Mouse (Mus musculus): ENCODE measurements around the gene Sdc4.

Sdc4 gene

DNA sequence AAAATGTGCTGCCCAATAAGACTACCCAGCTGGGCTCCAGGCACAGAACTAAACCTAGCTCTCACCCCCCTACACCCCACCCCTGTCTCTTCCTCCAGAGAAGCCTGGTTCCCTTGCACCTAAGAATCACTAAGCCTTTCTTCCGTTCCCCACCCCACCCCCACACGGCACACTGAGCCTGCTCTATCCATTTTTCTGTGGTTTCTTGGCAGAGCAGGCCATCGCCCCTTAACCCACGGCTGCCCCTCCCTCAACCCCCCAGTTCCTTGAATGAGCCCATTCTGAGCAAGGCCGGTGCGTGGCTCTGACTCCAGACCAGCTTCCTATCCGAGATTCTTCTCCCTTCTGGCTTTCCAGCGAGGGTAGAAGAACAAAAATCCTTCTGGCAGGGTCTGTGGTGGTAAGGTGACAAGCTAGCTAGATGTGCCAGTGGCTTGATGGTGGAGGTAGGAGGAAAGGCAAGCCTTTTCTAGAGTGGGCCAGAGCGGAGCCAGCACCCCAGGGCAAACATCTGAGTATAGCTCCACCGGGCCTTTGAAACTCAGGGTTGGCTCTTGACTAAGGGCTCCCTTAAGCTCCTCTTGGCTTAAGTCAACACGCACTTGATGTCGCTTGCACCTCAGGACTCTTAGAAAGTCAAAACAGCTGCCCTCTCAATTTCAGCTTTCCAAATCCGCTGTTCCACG, 40.1 kb downstream of the Sdc4 start:
- no peak for DNase-seq (ENCODE audit: low read depth, low spot score)

DNA sequence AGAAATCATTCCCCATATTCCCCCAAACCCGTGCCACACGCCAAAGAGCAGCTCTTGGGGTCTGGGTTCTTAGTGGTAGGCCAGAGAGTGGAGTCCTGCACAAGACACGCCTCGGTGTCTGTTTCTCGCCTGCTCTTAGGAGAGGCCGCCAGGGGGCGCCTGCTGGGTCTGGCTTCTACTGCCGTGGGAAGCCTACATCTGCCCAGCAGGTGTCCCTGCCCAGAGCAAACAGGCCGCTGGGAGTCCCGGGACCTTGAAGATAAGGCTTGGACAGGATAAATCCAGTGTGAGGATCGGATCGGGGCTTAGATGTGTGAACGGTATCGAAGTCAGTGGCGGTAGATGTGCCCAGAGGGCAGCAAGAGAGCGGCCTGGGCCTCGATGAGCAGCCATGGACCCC, 40.8 kb downstream of the Sdc4 start, which contains the start of gene Rbpjl:
Gene Rbpjl, plus strand, starts transcription at position 236 of the 400 bp plus-strand sequence.
- no peak for DNase-seq (ENCODE audit: low read depth, low spot score)

GRCm38 (mm10) chr2:164396911-164397310, 46.8 kb downstream of the Sdc4 start:
- no peak for DNase-seq (ENCODE audit: low read depth, low spot score)

GRCm38 (mm10) chr2:164396076-164396475, 47.6 kb downstream of the Sdc4 start:
- no peak for DNase-seq (ENCODE audit: low read depth, low spot score)

DNA sequence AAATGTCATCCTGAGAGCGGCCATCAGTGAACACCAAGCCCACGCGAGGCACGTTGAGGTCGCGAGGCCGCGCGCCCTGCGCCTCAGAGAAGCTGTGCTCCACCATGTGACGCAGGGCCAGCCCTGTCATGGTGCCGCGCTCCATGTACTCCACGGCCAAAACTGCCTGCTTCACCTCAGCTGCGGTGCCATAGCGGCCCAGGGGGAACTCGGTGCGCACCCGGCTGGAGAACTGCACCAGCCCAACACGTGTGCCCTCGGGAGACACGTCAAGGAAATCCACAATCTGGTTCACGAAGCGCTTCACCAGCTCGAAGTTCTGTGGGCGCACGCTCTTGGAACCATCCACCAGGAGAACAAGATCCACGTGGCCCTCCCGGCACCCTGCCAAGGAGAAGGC, 50.6 kb downstream of the Sdc4 start:
- no peak for DNase-seq (ENCODE audit: low read depth, low spot score)

- DNase-seq (ENCODE audit: low read depth, low spot score): peak; percentile 73
Measured at GRCm38 (mm10) chr2:164389499-164389898, 54.2 kb downstream of the Sdc4 start.

- DNase-seq (ENCODE audit: low read depth, low spot score): no peak
Measured at GRCm38 (mm10) chr2:164389020-164389419, 54.7 kb downstream of the Sdc4 start, which contains the start of gene Slpi. Slpi (minus strand) TSS chr2:164389095.

DNA sequence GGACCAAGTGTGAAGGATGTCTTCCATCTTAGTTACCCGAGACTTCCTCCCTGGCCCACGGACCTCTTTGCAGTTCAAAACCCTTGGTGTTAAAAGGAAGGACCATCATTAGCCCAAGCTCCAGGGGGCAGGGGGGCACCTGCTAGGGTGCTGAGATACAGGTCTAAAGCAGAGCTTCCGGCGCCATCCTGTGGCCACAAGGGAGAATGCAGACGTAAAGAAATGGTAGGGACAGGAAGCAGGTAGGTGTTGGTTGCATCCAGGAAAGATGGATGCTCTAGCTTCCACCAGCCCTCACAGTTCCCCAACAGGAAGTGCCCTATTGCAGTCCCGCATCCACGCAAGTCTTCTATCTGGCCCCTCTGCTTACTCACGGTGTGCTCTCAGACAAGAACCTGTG, 56.7 kb downstream of the Sdc4 start:
- no peak for DNase-seq (ENCODE audit: low read depth, low spot score)

DNA sequence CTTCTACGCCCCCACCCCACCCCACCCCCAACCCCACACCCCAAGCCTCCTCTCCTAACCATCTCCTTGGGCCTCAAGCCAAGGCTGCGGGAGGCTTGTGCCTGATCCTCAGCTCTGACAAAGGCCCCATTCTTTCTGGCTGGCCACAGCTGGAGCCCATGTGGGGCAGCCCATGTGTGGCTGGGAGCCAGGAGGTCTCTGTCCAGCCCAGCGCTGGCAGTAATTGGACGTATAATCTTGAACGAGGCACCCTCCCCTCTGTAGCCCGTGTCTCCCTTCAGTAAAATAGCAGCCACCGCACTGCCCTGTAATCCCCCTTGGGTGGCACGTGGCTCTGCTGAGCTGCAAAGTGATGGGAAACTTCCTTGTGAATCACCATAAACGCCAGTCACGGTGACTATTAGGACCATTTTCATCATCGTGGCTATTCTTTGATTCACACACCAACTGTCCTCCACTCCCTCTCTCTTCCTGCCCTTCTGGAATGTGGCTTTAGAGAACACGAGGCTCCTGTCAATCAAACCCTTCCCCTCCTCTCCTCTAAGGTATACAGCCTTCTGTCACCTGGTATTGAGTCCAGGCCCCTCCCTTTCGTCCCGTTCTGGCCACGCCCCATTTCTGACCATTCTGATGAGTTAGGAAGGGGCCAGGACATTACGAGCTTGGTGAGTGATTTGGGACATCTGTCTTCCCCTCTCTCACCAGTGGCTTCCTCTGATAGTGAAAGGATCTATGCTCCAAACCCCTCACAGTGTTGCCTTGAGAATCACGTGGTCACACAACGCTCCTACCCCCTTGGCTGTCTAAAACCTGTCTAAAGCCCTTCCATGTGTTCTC, 57.5 kb downstream of the Sdc4 start:
- no peak for DNase-seq (ENCODE audit: low read depth, low spot score)

GRCm38 (mm10) chr2:164383656-164384399, 59.9 kb downstream of the Sdc4 start:
- DNase-seq (ENCODE audit: low read depth, low spot score): no peak

- DNase-seq (ENCODE audit: low read depth, low spot score): no peak
Measured at GRCm38 (mm10) chr2:164382971-164383370, 60.7 kb downstream of the Sdc4 start.

DNA sequence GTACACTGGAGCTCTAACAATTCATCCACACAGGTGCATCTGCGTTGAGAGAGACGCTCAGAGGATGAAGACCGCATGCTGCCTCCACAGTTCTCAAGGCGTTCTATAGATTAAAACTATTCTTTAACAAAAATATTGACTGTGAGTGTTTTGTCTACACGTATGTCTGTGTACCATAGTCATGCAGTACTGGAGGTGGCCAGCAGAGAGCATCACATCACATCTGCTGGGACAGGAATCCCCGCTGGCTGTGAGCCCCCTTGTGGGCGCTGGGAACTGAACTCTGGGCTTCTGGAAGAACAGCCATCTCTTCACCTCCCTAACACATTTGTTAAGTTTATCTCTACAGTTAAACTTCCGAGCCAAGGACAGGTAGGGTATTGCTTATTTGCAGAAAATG, 62.0 kb downstream of the Sdc4 start:
- peak; percentile 74 for DNase-seq (ENCODE audit: low read depth, low spot score)

DNA sequence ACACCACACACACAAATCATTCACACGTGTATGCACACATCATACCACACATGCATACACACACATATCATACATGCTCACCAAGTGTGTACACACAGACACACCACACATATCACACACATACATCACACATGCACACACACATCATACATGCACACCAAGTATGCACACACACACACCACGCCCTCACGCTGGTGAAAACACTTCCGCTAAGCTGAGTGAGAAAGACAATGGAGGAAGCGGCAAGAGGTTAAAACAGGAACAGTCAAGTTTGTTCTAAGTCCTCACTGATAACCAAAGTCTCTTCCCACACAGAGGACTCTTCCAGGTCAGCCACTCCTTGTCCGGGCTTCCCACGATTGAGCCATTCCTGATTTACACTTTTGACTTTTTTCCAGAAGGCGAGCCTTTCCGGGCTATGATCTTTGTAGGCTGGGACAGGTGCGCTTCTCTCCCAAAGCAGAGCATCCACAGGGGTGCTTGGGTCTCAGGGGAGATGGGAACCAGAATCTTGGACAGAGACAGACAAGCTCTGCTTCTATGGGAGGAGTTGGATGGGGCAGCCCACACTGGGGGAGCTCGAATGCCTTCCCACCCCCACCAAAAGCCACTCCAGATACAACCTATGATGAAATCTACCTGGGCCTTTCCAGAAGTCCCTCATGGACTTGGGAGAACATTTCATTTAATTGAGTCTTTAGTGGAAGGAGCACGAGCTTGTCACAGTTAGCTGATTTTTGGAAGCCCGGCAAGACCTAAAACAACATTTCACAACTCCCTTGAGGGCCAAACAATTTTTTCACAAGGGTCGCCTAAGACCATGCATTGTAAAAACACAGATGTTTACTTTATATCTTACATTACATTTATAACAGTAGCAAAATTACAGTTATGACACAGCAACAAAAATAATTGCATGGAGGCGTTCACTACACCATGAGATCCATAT, 65.9 kb downstream of the Sdc4 start:
- no peak for DNase-seq (ENCODE audit: low read depth, low spot score)

All from WW6 (cell line).